Mouse (Mus musculus): Measurements from ENCODE around the gene Calm5.

DNA sequence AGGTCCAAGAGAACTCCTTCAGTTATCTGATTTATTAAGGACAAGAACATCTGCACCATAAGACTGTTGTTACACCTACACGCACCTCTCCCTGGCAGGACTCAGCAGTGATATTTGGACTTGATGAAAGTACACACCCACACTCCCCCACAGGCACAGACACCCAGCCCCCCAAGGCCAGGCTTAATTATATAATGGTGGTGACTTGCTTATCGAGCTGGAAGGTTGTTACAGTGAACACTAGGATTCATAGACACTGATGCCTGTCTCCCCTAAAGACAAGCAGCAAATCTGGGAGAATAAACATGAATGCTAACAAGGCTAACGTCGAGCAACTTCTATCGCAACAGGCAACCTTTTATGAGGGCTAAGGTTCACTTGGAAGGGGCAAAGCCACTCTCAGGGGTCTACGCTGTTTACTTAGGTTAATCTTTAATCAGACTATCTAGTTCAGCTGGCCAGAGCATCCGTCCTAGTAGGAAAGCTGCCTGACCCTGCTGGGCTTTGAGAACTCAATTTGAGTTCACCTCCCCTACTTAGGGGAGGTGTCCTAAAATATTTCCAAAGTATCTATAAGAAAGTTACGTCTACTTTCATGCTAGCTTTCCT, 37.6 kb downstream of the Calm5 start:
- TF ChIP-seq CTCF (IDR thresholded peaks at IDR 0.05; ENCODE audit: low read depth, low read length) (no peak), POLR2A (IDR thresholded peaks at IDR 0.05; ENCODE audit: extremely low read depth, insufficient read depth, low read length) (no peak)

Measured in liver, adult 2 months (tissue).